Mouse (Mus musculus) limb, embryonic 10.5 days (tissue): Measurements from ENCODE around the gene Plxnb3. TPM values are rescaled to one million over a fixed set of nuclear protein-coding genes. Genes with fewer than 3 reads are reported as not detected.

ENCODE experiments used
- DNase-seq: peaks from one replicate; pipeline ENCODE4 v3.0.0-alpha.2; 2017; ENCODE audit warnings: low spot score
- H3K27ac ChIP-seq: fragments of 300-500 bp; sonication (generic); 2 replicates; pipeline ENCODE4 v1.5.1; 2016; ENCODE audit warnings: mild to moderate bottlenecking
- H3K27me3 ChIP-seq: fragments of 300-500 bp; sonication (generic); 2 replicates; pipeline ENCODE4 v1.6.1; 2016; ENCODE audit warnings: low read depth, mild to moderate bottlenecking; ENCODE audit not compliant: poor library complexity, severe bottlenecking
- H3K36me3 ChIP-seq: fragments of 300-500 bp; sonication (generic); 2 replicates; pipeline ENCODE4 v1.6.1; 2016; ENCODE audit warnings: mild to moderate bottlenecking, moderate library complexity
- H3K4me1 ChIP-seq: fragments of 300-500 bp; sonication (generic); 2 replicates; pipeline ENCODE4 v1.6.1; 2016
- H3K4me3 ChIP-seq: fragments of 300-500 bp; sonication (generic); 2 replicates; pipeline ENCODE4 v1.5.1; 2016; ENCODE audit warnings: mild to moderate bottlenecking, moderate library complexity
- H3K9me3 ChIP-seq: fragments of 300-500 bp; sonication (generic); replicated peaks from 2 replicates; pipeline ENCODE4 v1.6.1; 2016; ENCODE audit warnings: mild to moderate bottlenecking
- WGBS: fragments of 180-500 bp; shearing (Covaris S2); methylation state at CpG from one replicate; pipeline ENCODE4 v1.1.7; 2016; 5-methylcytosine and 5-hydroxymethylcytosine counted together
- polyA plus RNA-seq: library from polyadenylated mRNA; unstranded; fragments of >200 nt; fragmentation: Nextera tagmentation; extraction: Ambion mirVana; gene quantifications from 2 replicates; pipeline ENCODE4 v1.2.1, GENCODE M21; 2016

Gene Plxnb3
- polyA plus RNA-seq, 1 experiment from 2014 or later = not detected

DNA sequence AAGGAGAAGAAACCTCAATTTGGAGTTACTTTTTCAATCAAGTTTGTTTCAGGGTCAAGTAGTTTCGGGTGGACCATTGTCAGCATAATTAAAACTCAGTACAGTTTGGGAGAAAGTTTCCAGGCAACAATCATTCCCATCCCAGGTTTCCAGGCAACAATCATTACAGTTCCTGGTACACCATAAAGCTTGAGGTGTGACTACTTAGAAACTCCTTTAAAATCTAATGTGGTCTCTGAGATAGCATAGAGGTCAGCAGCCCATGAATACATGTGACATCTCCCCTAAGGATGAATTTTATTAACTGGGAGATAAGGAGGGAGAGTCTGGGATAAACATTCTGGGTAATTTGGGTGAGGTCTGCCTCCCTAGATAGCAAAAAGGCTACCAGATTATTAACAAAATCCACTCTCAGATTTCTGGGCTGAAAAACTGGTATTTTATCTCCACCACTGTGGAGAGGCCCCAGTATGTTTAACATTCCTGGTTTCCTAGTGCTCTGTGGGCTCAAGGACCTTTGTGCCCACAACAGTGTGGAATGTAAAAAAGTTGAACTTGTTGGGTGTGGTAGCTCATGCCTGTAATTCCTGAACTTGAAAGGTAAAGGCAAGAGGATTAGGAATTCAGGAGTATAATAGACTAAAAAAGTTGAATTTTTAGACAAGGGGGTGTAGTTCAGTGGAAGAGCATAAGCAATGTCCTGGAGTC, 12.0 kb upstream of the Plxnb3 start:
- no peaks in the 10 kb centered on the region for H3K36me3 ChIP-seq
- 80% methylated on average over 1 of the region's 1 CpGs for WGBS
- H3K9me3 ChIP-seq = no peaks in the 10 kb centered on the region
- peaks cover 11% of the 10 kb centered on the region; the same call in 1 of the 2 replicates for H3K27me3 ChIP-seq
- H3K4me3 ChIP-seq = no peak overlapping the region
- no peak overlapping the region for H3K27ac ChIP-seq
- DNase-seq = no peak
- no peaks in the 10 kb centered on the region for H3K4me1 ChIP-seq

DNA sequence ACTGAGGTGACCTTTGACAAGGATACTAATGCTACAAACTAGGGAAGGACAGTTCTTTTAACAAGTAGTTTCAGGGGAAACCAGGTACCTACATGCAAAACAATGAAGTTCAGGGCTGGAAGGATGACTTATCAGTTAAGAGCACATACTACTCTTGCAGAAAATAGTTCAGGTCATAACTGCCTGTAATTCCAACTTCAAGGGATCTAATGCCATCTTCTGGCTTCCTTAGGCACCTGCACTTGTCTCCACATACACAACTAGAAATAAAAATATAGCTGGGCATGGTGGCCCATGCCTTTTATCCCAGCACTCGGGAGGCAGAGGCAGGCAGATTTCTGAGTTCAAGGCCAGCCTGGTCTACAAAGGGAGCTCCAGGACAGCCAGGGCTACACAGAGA, 7.9 kb upstream of the Plxnb3 start:
- Histone ChIP-seq H3K4me1 (no peaks in the 10 kb centered on the region), H3K27me3 (peaks cover 33% of the 10 kb centered on the region), H3K27ac (no peak overlapping the region), H3K4me3 (no peak overlapping the region), H3K36me3 (no peaks in the 10 kb centered on the region), H3K9me3 (no peaks in the 10 kb centered on the region)
- no peak for DNase-seq
- 96% methylated on average over 1 of the region's 1 CpGs for WGBS

DNA sequence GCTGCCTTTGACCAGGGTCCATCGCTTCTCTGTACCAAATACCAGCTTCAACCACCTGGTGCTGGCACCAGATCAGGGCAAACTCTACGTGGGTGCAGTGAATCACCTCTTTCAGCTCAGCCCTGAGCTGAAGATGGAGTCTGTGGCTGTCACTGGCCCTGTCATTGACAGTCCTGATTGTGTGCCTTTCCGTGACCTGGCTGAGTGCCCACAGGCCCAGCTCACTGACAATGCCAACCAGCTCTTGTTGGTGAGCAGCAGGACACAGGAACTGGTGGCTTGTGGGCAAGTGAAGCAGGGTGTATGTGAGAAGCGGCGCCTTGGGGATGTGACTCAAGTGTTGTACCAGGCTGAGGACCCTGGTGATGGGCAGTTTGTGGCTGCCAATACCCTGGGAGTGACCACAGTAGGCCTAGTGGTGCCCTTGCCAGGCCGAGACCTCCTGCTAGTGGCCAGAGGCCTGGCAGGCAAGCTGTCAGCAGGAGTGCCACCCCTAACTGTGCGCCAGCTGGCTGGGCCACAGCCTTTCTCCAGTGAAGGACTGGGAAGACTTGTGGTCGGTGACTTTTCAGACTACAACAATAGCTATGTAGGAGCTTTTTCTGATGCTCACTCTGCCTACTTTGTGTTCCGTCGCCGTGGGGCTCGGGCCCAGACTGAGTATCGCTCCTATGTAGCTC, 1.9 kb downstream of the Plxnb3 start:
- Histone ChIP-seq H3K4me3 (no peak overlapping the region), H3K4me1 (no peaks in the 10 kb centered on the region), H3K27me3 (peaks cover 84% of the 10 kb centered on the region), H3K36me3 (no peaks in the 10 kb centered on the region), H3K9me3 (no peaks in the 10 kb centered on the region), H3K27ac (no peak overlapping the region)
- 89% methylated on average over 13 of the region's 13 CpGs for WGBS
- DNase-seq = no peak

DNA sequence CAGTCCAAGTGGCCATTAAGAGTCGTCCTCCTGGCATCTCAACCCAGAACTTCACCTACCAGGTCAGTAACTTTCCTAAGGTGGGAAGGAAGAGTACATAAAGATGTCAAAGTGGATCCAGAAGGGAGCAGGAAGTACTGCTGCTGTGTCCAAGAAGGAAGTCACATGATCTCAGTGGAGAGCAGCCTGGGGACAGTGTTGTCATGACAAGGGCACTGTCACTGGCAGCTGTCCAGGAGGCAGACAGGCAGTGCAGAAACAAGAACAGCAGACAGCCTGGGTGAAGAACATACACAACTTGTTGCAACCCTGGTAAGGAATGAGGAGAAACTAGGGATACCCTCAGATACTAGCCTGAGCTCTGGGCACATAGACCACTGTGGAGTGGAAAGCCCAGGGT, 8.4 kb downstream of the Plxnb3 start:
- Histone ChIP-seq H3K27me3 (peaks cover 77% of the 10 kb centered on the region), H3K9me3 (no peaks in the 10 kb centered on the region), H3K4me3 (no peak overlapping the region), H3K36me3 (no peaks in the 10 kb centered on the region), H3K27ac (no peak overlapping the region), H3K4me1 (no peaks in the 10 kb centered on the region)
- 60% methylated on average over 1 of the region's 1 CpGs for WGBS
- DNase-seq = no peak

DNA sequence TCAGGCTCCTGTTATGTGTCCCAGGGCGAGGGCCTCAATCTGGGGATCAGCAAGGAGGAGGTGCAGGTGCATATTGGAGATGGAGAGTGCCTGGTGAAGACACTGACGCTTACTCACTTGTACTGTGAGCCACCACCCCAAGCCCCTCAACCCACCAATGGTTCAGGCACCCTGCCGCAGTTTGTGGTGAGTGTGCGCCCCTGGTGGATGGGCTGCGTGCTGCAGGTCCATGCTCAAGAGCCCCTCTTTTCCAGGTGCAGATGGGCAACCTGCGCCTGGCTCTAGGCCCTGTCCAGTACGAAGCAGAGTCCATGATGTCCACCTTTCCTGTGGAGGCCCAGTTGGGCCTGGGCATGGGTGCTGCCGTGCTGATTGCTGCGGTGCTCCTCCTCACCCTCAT, 10.4 kb downstream of the Plxnb3 start:
- peaks cover 87% of the 10 kb centered on the region for H3K27me3 ChIP-seq
- WGBS = 54% methylated on average over 9 of the region's 9 CpGs
- peak; percentile 38 for DNase-seq
- H3K4me1 ChIP-seq = no peaks in the 10 kb centered on the region
- H3K9me3 ChIP-seq = no peaks in the 10 kb centered on the region
- no peak overlapping the region for H3K27ac ChIP-seq
- H3K4me3 ChIP-seq = no peak overlapping the region
- H3K36me3 ChIP-seq = no peaks in the 10 kb centered on the region

DNA sequence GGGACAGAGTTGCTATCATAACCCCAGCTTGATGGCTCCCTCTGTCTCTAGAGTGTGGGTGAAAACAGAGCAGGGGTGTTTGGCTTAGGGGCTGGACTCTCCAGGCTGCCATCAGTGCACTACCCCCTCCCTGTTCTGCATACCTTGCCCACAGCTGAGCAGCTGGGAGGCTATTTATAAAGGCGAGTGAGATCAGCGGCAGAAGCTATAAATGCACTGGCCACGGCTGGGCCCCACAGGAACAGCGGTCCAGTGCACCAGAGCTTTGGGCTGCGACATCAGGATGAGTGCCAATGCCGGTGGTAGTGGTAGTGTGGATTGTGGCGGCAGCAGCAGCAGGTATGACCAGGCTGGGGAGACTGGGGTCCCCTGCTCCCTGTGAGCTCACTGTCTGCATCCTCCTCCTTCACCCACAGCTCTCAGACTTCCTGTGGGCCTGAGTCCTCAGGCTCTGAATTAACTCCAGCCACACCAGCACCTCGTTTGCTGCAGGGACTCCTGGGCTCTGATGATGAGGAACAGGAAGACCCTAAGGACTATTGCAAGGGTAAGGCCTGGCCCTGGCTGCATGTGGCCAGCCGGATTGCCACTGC, 17.4 kb downstream of the Plxnb3 start, which contains the start of gene Srpk3:
Gene Srpk3, plus strand, starts transcription at position 238 of the 593 bp plus-strand sequence.
- WGBS = 66% methylated on average over 9 of the region's 9 CpGs
- DNase-seq = no peak

DNA sequence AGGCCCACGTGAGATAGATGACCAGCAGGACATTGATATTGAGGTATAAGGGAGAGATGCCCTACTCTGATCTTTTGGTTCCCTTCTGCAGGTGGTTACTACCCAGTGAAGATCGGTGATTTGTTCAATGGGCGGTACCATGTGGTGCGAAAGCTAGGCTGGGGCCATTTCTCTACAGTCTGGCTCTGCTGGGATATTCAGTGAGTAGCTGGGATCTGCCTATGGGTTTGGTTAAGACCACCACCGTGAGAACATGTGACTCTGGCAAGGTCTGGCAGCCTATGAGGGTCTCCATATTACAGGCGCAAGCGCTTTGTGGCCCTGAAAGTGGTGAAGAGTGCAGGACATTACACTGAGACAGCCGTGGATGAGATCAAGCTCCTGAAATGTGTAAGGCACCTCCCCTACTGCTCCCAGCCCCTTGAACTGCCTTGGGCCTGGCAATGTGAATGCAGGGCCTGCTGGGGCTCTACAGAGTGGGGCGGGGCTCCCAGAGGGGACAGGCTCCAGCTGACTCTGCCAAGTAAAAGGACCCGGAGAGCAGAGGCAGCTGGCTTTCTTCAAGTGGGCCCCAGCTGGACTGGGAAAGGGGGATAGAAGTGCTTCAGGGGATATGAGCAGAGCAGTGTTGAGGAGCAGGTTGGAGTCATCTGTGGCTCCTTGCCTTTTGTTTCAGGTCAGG, 18.1 kb downstream of the Plxnb3 start:
- Histone ChIP-seq H3K4me1 (peaks cover 6% of the 10 kb centered on the region; the same call in 1 of the 2 replicates), H3K27ac (no peak overlapping the region), H3K4me3 (no peak overlapping the region), H3K9me3 (no peaks in the 10 kb centered on the region), H3K36me3 (peaks cover 40% of the 10 kb centered on the region), H3K27me3 (peaks cover 89% of the 10 kb centered on the region)
- DNase-seq = no peak
- 74% methylated on average over 10 of the region's 10 CpGs for WGBS

More for the DNA sequence above, 17.4 kb downstream of the Plxnb3 start, which contains the start of gene Srpk3:
- Histone ChIP-seq H3K27me3 (peaks cover 92% of the 10 kb centered on the region), H3K27ac (no peak within 1 kb of the TSS), H3K4me1 (peaks cover 6% of the 10 kb centered on the region; the same call in 1 of the 2 replicates), H3K9me3 (no peaks in the 10 kb centered on the region), H3K36me3 (peaks cover 33% of the 10 kb centered on the region), H3K4me3 (no peak within 1 kb of the TSS)

DNA sequence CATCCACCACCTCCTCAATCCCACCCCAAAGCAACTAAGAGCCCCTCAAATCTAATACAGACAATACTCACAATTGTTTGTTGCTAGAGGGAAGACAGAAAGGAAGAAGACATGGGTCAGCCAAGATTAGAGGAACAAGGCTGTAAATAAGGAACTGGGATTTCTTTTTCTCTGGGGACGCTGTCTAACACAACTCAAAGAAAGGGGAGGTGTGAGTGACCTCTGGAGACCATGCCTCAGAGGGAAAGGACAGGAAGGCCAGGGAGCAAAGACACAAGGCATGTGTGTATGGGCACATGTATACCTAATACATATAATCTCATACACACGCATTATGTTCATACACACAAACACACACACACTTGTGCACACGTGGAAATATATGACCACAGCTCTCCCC, 25.3 kb downstream of the Plxnb3 start:
- no peak for DNase-seq
- no peak overlapping the region for H3K4me3 ChIP-seq
- 94% methylated on average over 3 of the region's 3 CpGs for WGBS
- H3K4me1 ChIP-seq = no peaks in the 10 kb centered on the region
- H3K9me3 ChIP-seq = no peaks in the 10 kb centered on the region
- H3K36me3 ChIP-seq = peaks cover 52% of the 10 kb centered on the region
- H3K27me3 ChIP-seq = peaks cover 86% of the 10 kb centered on the region
- H3K27ac ChIP-seq = no peak overlapping the region

DNA sequence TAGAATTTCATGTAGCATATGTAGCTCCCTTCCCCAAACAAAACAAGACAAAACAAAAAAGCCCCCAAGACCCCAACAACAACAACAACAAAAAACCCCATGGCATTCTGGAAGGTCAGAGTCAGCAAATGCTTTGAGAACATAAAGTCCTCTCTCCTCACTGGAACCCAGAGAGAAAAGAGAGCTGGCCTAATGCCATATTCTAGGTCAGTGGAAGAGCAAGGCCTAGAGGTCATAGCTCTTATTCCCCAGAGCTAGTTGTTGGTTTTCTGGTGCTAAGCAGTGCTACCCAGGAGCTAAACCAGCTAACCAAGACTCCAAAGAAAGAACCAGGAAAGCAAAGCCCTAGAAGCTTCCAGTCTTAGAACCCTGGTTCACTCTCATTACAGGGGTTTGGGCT, 28.8 kb downstream of the Plxnb3 start:
- Histone ChIP-seq H3K9me3 (no peaks in the 10 kb centered on the region), H3K4me3 (peak overlapping the region; percentile 63), H3K27ac (peak overlapping the region; percentile 91), H3K36me3 (peaks cover 36% of the 10 kb centered on the region), H3K27me3 (peaks cover 95% of the 10 kb centered on the region), H3K4me1 (0 out of 2 replicates have a peak, but pooled peaks cover 6% of the 10 kb centered on the region)
- DNase-seq = no peak

DNA sequence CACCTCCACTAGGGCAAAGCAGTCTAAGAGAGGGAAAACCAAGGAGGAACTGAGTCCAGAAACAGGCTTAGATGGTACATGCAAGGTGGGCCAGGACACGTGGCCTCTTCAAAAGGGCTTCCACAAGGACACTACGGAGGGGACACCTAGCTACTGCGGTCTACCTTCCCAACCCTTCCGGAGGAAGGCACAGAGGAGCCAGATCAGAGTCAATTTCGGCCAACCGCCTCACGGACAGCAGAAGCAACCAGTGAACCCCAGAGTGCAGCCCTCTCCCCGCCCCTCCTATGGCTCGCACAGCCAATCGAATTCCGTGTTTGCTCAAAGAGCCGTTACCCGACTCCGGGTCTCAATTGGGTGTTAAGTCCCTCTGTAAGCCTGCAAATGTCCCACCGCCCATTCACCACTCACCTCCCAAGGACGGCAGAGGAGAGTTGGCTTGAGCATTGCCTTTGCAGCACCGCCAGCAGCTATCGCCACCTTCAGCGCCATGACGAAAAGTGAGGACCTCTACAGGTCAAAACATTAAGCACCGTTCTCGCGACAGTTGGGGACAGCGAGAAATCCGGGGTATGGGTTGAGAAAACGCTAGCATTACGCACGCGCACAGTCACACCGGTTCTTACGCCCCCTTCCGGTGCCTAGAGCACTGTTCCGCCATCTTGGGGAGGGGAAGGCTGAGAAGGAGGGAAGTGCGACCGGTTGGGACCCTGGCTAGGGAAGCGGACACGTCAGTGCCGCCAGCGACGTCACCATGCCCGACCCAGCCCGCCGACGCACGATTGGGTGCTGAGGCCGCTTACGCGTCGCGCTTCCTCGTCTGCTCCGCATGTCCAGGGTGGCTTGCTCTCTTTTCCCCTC, 29.7 kb downstream of the Plxnb3 start, which contains the start of the genes Idh3g and Ssr4:
Gene Idh3g, minus strand, starts transcription at position 534 of the 861 bp plus-strand sequence.
Gene Ssr4, plus strand, starts transcription at position 665 of the 861 bp plus-strand sequence.
- no peaks in the 10 kb centered on the region for H3K9me3 ChIP-seq
- H3K27ac ChIP-seq = peak within 1 kb of the TSS; percentile 91
- H3K4me1 ChIP-seq = 0 out of 2 replicates have a peak, but pooled peaks cover 6% of the 10 kb centered on the region
- H3K27me3 ChIP-seq = peaks cover 95% of the 10 kb centered on the region
- peak; percentile 92 for DNase-seq
- peaks cover 36% of the 10 kb centered on the region for H3K36me3 ChIP-seq
- H3K4me3 ChIP-seq = peak within 1 kb of the TSS; percentile 63
- WGBS = 12% methylated on average over 52 of the region's 52 CpGs

DNA sequence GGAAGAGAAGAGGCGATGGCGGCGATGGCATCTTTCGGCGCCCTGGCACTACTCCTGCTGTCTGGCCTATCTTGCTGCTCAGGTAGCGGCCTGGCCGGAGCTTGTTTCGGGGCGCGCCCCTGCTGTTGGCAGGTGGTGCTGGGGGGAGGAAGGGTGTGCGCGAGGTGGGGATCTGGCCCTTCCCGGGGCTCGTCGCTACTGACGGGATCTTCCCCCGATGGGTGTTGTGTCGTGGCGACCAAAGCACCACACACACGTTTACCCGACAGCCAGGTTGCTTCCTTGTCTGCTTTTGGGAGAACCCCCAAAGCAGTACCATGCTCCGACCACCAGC, 30.3 kb downstream of the Plxnb3 start:
- H3K4me3 ChIP-seq = peak overlapping the region; percentile 63
- DNase-seq = no peak
- 0 out of 2 replicates have a peak, but pooled peaks cover 6% of the 10 kb centered on the region for H3K4me1 ChIP-seq
- WGBS = 10% methylated on average over 22 of the region's 22 CpGs
- H3K27ac ChIP-seq = peak overlapping the region; percentile 91
- H3K36me3 ChIP-seq = peaks cover 30% of the 10 kb centered on the region
- peaks cover 95% of the 10 kb centered on the region for H3K27me3 ChIP-seq
- H3K9me3 ChIP-seq = no peaks in the 10 kb centered on the region

DNA sequence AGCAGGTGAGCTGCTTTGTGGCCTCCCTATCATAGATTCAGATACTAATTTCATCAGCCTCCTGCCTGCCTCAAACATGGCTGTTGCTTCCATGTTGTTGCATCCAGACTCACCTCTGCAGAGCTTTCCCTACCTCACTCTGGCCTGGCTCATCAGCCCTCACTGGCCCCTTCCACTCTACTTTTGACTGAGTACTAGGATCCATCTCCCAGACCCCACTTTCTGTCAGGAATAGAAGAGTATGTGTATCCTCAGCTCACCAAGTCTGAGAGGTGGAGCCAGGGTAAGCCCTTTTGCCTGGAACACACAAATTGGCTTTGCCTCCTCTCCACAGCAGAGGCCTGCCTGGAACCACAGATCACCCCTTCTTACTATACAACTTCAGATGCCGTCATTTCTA, 31.6 kb downstream of the Plxnb3 start:
- Histone ChIP-seq H3K4me3 (0 out of 2 replicates have a peak overlapping the region, but pooled peaks have one; percentile 10), H3K36me3 (peaks cover 28% of the 10 kb centered on the region), H3K9me3 (no peaks in the 10 kb centered on the region), H3K27me3 (peaks cover 90% of the 10 kb centered on the region), H3K4me1 (0 out of 2 replicates have a peak, but pooled peaks cover 6% of the 10 kb centered on the region), H3K27ac (no peak overlapping the region)
- 100% methylated on average over 1 of the region's 1 CpGs for WGBS
- DNase-seq = no peak
